Comparison of ENCODE assay signal across 9 mouse cellular contexts in the genomic region with DNA sequence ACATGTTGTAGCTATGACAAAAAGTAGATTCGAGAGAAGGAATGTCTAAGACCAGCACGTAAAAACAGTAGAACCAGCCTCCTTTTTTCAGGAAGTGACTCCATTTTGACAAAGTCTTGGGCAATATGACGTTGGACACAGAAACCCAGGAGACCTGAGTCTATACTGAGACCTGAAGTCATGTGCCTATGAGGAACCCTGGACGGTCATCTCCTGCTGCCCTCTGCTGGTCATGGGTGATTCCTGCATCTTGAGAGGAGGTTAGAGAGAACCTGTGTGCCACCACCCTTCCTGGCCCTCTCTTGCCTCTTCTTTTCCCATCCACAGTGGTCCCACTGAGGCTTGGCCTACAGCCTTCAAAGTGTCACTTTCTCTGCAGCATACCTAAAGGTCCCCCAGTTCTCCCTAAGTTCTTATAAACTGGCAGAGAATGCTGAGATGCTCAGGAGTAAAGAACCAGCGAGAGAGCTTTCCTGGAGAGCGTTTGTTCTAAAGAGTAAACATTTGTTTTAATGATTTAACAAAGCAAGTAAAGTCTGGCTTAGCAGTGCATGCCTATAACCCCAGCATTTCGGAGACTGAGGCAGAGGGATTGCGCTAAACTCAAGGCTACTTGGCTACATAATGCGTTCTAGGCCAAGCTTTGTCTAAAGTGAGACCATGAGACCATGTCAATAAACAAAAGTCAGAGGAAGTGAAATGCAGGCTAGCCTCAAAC. TPM values are rescaled to one million over a fixed set of nuclear protein-coding genes. Genes with fewer than 3 reads are reported as not detected.
DNase-seq lines count a peak whose midpoint lies in the region; ATAC-seq and TF ChIP-seq lines count a peak whose summit lies in the region.
"Had no signal": no experiment of that assay in that cellular context is flagged by ENCODE, and none has a peak within 500 bp of the region (broad histone marks: within the 10 kb centered on the region; RNA-seq: fewer than 3 reads in every experiment).

No protein-coding gene starts in this region.

- no peak overlapping the region for H3K4me3 ChIP-seq in CH12.LX (replicated peaks in 1 of 3; ENCODE audit: low read depth in 2 of 3, low read length in 2 of 3, poor library complexity in 1 of 3)
- no peak overlapping the region for H3K4me3 ChIP-seq in forebrain, embryonic 13.5 days
- H3K4me3 ChIP-seq in liver, embryonic 14.5 days (ENCODE audit: insufficient read depth in 1 of 2, low read depth in 2 of 2, low read length in 2 of 2), result no peak overlapping the region
- no peak overlapping the region for H3K4me3 ChIP-seq in neural tube, embryonic 13.5 days
- H3K4me3 ChIP-seq in stomach, postnatal 0 days (ENCODE audit: low read depth, low read length), result no peak overlapping the region
- H3K4me3 ChIP-seq: erythroblast, embryonic 14.5 days had no signal

- H3K27ac ChIP-seq in CH12.LX (ENCODE audit: insufficient read depth, low read depth), result no peak overlapping the region
- no peak overlapping the region for H3K27ac ChIP-seq in forebrain, embryonic 13.5 days
- H3K27ac ChIP-seq in liver, embryonic 14.5 days, result no peak overlapping the region
- H3K27ac ChIP-seq in neural tube, embryonic 13.5 days (replicated peaks), result no peak overlapping the region
- no peak overlapping the region for H3K27ac ChIP-seq in stomach, postnatal 0 days (replicated peaks)

- H3K27me3 ChIP-seq in CH12.LX (replicated peaks), result peaks cover 2% of the 10 kb centered on the region
- H3K27me3 ChIP-seq in forebrain, embryonic 13.5 days, result no peaks in the 10 kb centered on the region
- H3K27me3 ChIP-seq in liver, embryonic 14.5 days (ENCODE audit: control insufficient read depth, insufficient read depth, low read length), result no peaks in the 10 kb centered on the region
- no peaks in the 10 kb centered on the region for H3K27me3 ChIP-seq in neural tube, embryonic 13.5 days
- H3K27me3 ChIP-seq in stomach, postnatal 0 days (ENCODE audit: control insufficient read depth, insufficient read depth, low read length), result no peaks in the 10 kb centered on the region

- TF ChIP-seq EP300 in CH12.LX (IDR thresholded peaks at IDR 0.05; ENCODE audit: low read length), result no peak
- TF ChIP-seq EP300 in liver, embryonic 14.5 days (IDR thresholded peaks at IDR 0.05; ENCODE audit: low read depth), result no peak
- no peak for TF ChIP-seq EP300 in stomach, postnatal 0 days (optimal IDR thresholded peaks at IDR 0.05)

- peak; percentile 95 for TF ChIP-seq RAD21 in CH12.LX (IDR thresholded peaks at IDR 0.05; ENCODE audit: low read depth, low read length)

- intact Hi-C loops in heart, postnatal 10 days (cut with DNase I), result loop anchor here (1.0 to 10.0 kb wide), 3 partner anchors 115 to 233 kb away; no protein-coding TSS in a partner anchor

- peaks cover 11 to 42% of the 10 kb centered on the region in 2 experiments for H3K4me1 ChIP-seq in CH12.LX (ENCODE audit: control insufficient read depth in 1 of 2, insufficient read depth in 2 of 2)
- no peaks in the 10 kb centered on the region for H3K4me1 ChIP-seq in forebrain, embryonic 13.5 days
- no peaks in the 10 kb centered on the region for H3K4me1 ChIP-seq in liver, embryonic 14.5 days (replicated peaks; ENCODE audit: control insufficient read depth in 2 of 2, insufficient read depth in 2 of 2, low read length in 1 of 2)
- H3K4me1 ChIP-seq in neural tube, embryonic 13.5 days (replicated peaks), result no peaks in the 10 kb centered on the region
- no peaks in the 10 kb centered on the region for H3K4me1 ChIP-seq in stomach, postnatal 0 days (replicated peaks; ENCODE audit: control insufficient read depth, insufficient read depth)

- TF ChIP-seq CTCF in CH12.LX (conservative IDR thresholded peaks at IDR 0.05 in 1 of 2, IDR thresholded peaks at IDR 0.05 in 1 of 2; ENCODE audit: low read depth in 2 of 2, low read length in 2 of 2), result peak; percentile 84 to 97
- peak; percentile 93 for TF ChIP-seq CTCF in liver, embryonic 14.5 days (IDR thresholded peaks at IDR 0.05; ENCODE audit: low read depth)
- TF ChIP-seq CTCF in stomach, postnatal 0 days (IDR thresholded peaks at IDR 0.05; ENCODE audit: low read depth), result peak; percentile 98

- in situ Hi-C loops in CH12.LX (cut with MboI; ENCODE audit: low pct_ligation_motif_present, low pct_unique_long_range_greater_than_20kb, low sequenced_read_pairs), result loop anchor here (10.0 kb wide), 1 partner anchor 103 kb away; no protein-coding TSS in a partner anchor

- no peak for TF ChIP-seq POLR2A in CH12.LX (IDR thresholded peaks at IDR 0.05; ENCODE audit: low read depth, low read length)

- peak; percentile 72; the same call in 1 of the 2 replicates for ATAC-seq in forebrain, embryonic 13.5 days
- ATAC-seq in liver, embryonic 14.5 days (ENCODE audit: insufficient read depth), result peak; percentile 39; the same call in 1 of the 2 replicates
- ATAC-seq in neural tube, embryonic 13.5 days (ENCODE audit: low read depth), result peak; percentile 76; the same call in 1 of the 2 replicates
- peak; percentile 92 for ATAC-seq in stomach, postnatal 0 days (ENCODE audit: low FRiP score, low TSS enrichment)

- H3K4me2 ChIP-seq in CH12.LX (ENCODE audit: insufficient read depth, low read depth, poor library complexity, severe bottlenecking), result no peak overlapping the region
- no peak overlapping the region for H3K4me2 ChIP-seq in forebrain, embryonic 13.5 days
- no peak overlapping the region for H3K4me2 ChIP-seq in liver, embryonic 14.5 days (ENCODE audit: low read depth)
- H3K4me2 ChIP-seq in neural tube, embryonic 13.5 days, result no peak overlapping the region
- H3K4me2 ChIP-seq in stomach, postnatal 0 days (replicated peaks; ENCODE audit: low read depth), result no peak overlapping the region

- no peak overlapping the region; the same call in 1 of the 2 replicates for H3K9ac ChIP-seq in CH12.LX (ENCODE audit: insufficient read depth, low read depth)
- no peak overlapping the region for H3K9ac ChIP-seq in forebrain, embryonic 13.5 days
- H3K9ac ChIP-seq in liver, embryonic 14.5 days (replicated peaks), result no peak overlapping the region
- no peak overlapping the region for H3K9ac ChIP-seq in neural tube, embryonic 13.5 days
- H3K9ac ChIP-seq in stomach, postnatal 0 days (ENCODE audit: low read length), result no peak overlapping the region

- no peaks in the 10 kb centered on the region for H3K9me3 ChIP-seq in CH12.LX (replicated peaks; ENCODE audit: low read length)
- H3K9me3 ChIP-seq in forebrain, embryonic 13.5 days (replicated peaks), result no peaks in the 10 kb centered on the region
- H3K9me3 ChIP-seq in liver, embryonic 14.5 days (ENCODE audit: control insufficient read depth, low read length), result no peaks in the 10 kb centered on the region
- no peaks in the 10 kb centered on the region for H3K9me3 ChIP-seq in neural tube, embryonic 13.5 days
- H3K9me3 ChIP-seq in stomach, postnatal 0 days (ENCODE audit: control insufficient read depth, low read length), result no peaks in the 10 kb centered on the region

- dilution Hi-C loops in CH12.LX (cut with MboI; ENCODE audit: extremely low pct_ligation_motif_present, extremely low pct_unique_long_range_greater_than_20kb, low sequenced_read_pairs), result no loop called here

- WGBS in forebrain, embryonic 13.5 days, result 62% methylated on average over 9 of the region's 9 CpGs
- 45% methylated on average over 9 of the region's 9 CpGs for WGBS in liver, embryonic 14.5 days (ENCODE audit: insufficient replicate concordance)
- WGBS in neural tube, embryonic 13.5 days, result 59% methylated on average over 9 of the region's 9 CpGs
- WGBS in stomach, postnatal 0 days, result 32% methylated on average over 9 of the region's 9 CpGs

- peak; percentile 94 for DNase-seq in CH12.LX (ENCODE audit: extremely low read depth)
- peak; percentile 71 for DNase-seq in c-Kit-positive CD71-positive TER-119-negative erythroid progenitor cells, embryonic 14.5 days (ENCODE audit: low read depth)
- DNase-seq in heart, postnatal 10 days, result peak; percentile 87 to 92
- peak; percentile 80 to 91 for DNase-seq in kidney, postnatal 36 days
- peak; percentile 51 to 69 (median 52) for DNase-seq in liver, embryonic 14.5 days (ENCODE audit: low read depth in 3 of 3, low spot score in 3 of 3)
- peak; percentile 87 for DNase-seq in stomach, postnatal 0 days (ENCODE audit: low spot score)

- H3K36me3 ChIP-seq in CH12.LX (replicated peaks in 1 of 2; ENCODE audit: control insufficient read depth in 1 of 2, insufficient read depth in 1 of 2, low read length in 1 of 2), result no peaks in the 10 kb centered on the region
- H3K36me3 ChIP-seq in forebrain, embryonic 13.5 days (ENCODE audit: poor library complexity, severe bottlenecking), result no peaks in the 10 kb centered on the region
- H3K36me3 ChIP-seq in liver, embryonic 14.5 days (replicated peaks; ENCODE audit: control insufficient read depth, insufficient read depth, low read depth), result no peaks in the 10 kb centered on the region
- H3K36me3 ChIP-seq in neural tube, embryonic 13.5 days, result no peaks in the 10 kb centered on the region
- H3K36me3 ChIP-seq in stomach, postnatal 0 days (ENCODE audit: control insufficient read depth, insufficient read depth, low read length), result no peaks in the 10 kb centered on the region

- H3K79me2 ChIP-seq in CH12.LX (replicated peaks; ENCODE audit: control insufficient read depth, extremely low read depth, insufficient read depth, poor library complexity, severe bottlenecking), result no peaks in the 10 kb centered on the region

TF ChIP-seq in CH12.LX, 34 proteins besides CTCF, POLR2A, EP300 and RAD21 (continues in another document):
- TF ChIP-seq ETS1 (conservative IDR thresholded peaks at IDR 0.05; ENCODE audit: low read depth, low read length), result no peak
- TF ChIP-seq CHD2 (IDR thresholded peaks at IDR 0.05; ENCODE audit: low read length), result no peak
- peak; percentile 57; the same call in 1 of the 2 replicates for TF ChIP-seq IRF4 (IDR thresholded peaks at IDR 0.05; ENCODE audit: low read depth, low read length)
- peak; percentile 68; the same call in 1 of the 2 replicates for TF ChIP-seq MAX (IDR thresholded peaks at IDR 0.05; ENCODE audit: low read length)
- TF ChIP-seq PAX5 (IDR thresholded peaks at IDR 0.05; ENCODE audit: low read length), result no peak
- no peak for TF ChIP-seq ZMIZ1 (IDR thresholded peaks at IDR 0.05; ENCODE audit: low read depth, low read length)
- TF ChIP-seq MYC (IDR thresholded peaks at IDR 0.05; ENCODE audit: low read depth, low read length), result peak; percentile 93
- TF ChIP-seq POLR2AphosphoS2 (IDR thresholded peaks at IDR 0.05; ENCODE audit: low read depth, low read length), result no peak
- TF ChIP-seq TCF12 (IDR thresholded peaks at IDR 0.05; ENCODE audit: low read depth, low read length), result peak; percentile 34; the same call in 1 of the 2 replicates

RNA-seq across cellular contexts. Expression of a gene that starts 3.4 kb away (rescaled TPM):
- not detected in 2 replicates for total RNA-seq in CH12.LX (2012; rRNA removed)
- not detected in 2 replicates for total RNA-seq in CH12.LX (2014; rRNA removed)
- 0.57 TPM in 1 of 2 replicates, not detected in the other for polyA plus RNA-seq in CH12.LX (2012; ENCODE audit: insufficient read length, low read depth)
- polyA plus RNA-seq in forebrain, embryonic 13.5 days (2015; fragmentation: Nextera tagmentation; extraction: Ambion mirVana), result not detected in 2 replicates
- total RNA-seq in heart, postnatal 10 days (2021), result under 1 TPM in 1 of 2 experiments, not detected in 1; 0.55 TPM
- polyA plus RNA-seq in liver, embryonic 14.5 days (2012; rRNA removed), result not detected in 2 replicates
- polyA plus RNA-seq in liver, embryonic 14.5 days (2014; fragmentation: Nextera tagmentation; extraction: Ambion mirVana), result not detected in 2 replicates
- not detected in 2 replicates for polyA plus RNA-seq in neural tube, embryonic 13.5 days (2015; fragmentation: Nextera tagmentation; extraction: Ambion mirVana)
- polyA plus RNA-seq in stomach, postnatal 0 days (2015; fragmentation: Nextera tagmentation; extraction: Ambion mirVana), result not detected in 2 replicates
- polyA plus RNA-seq: erythroblast, embryonic 14.5 days had no signal

Comparison
In these comparisons a context has a peak if more than half of its experiments do, and no peak if none do; other contexts are left out.
1. ATAC-seq: peak in every context shown above with its lines; median percentile 92 in stomach, postnatal 0 days; 76 in neural tube, embryonic 13.5 days; 72 in forebrain, embryonic 13.5 days; 39 in liver, embryonic 14.5 days.